Mouse (Mus musculus) megakaryocyte-erythroid progenitor cell, adult 5 weeks (primary cell): ENCODE data around the gene Irgm2. TPM values are rescaled to one million over a fixed set of nuclear protein-coding genes. Genes with fewer than 3 reads are reported as not detected.

Experiments
- polyA plus RNA-seq: library from polyadenylated mRNA; stranded (reverse); fragments of >175 nt; gene quantifications from 2 replicates; pipeline ENCODE4 v1.2.3, GENCODE M21; 2012

The Irgm2 gene
- 0.13 and 0.37 TPM in 2 replicates for polyA plus RNA-seq

DNA sequence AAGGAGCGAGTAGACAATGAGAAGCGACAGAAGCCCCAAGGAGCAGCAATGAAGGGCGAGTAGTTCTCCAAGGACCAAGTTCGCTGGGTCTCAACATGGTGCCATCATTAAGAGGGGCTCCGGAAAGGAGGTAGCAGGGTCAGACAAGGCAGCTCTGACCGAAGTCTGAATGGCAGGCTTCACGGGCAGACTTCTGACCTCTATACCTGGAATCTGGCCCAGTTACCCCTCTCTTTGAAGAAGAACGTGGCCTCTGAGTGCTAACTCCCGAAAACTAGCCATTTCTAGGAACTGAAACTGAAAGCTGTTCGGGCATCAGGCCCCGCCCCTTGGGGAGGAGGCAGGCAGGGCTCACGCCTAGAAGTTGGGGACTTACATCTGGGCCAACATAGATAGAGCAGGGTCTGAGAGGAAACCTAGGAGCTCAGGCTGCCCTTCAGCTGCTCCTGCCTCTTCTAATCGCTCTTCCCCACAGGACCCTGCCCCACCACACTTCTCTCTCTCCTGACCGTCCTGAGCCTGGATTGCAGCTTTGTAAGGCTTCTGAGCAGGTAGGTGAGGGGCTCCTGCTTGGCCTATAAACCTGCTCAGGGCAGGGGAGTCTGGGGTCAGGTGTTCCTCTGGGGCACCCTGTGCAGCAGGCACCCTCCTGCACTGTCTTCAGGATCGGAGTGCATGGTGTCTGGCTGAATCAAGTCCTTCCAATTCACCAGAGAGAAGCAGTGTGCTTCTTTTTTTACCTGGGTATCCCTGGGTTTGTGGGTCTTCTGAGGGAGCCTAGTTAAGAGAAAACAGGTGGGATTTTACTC, at the start of gene Irgm2, which contains the start of gene Igtp:
TSS of gene Irgm2 (plus strand) at position 390 of the 809 bp plus-strand sequence.
TSS of gene Igtp (plus strand) at position 328 of the 809 bp plus-strand sequence.

DNA sequence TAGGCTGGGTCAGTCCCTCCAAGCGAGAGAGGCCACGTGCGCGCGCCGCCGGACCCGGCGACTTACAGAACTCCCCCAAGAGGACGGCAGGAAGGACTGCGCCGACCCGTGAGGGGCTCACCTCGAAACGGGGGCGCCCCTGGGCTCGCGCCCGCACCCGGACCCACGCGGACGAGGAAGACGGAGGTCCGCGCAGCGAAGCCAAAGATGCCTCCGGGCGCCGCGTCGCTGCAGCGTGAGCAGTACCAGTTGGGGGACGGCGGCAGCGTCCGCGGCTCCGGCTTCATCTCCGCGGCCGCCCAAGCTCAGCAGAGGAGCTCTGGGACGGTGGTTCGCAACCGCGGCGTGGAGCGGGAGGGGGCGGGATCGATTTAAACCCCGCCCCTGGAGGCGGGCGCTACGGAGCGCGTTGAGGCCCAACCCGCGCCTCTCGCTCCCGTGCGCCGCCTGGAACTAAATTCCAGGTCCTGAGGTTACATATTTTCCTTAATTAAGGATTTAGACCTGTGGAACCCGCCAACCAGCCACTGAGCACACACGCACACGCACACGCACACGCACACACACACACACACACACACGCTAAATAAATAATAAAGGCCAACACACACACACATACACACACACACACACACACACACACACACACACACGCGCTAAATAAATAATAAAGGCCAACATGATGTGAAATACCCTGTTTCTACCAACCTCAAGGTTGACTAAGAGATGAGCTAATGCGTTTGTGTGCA, 31.1 kb upstream of the Irgm2 start, which contains the start of gene Gemin5:
TSS of gene Gemin5 (minus strand) at position 373 of the 749 bp plus-strand sequence.

DNA sequence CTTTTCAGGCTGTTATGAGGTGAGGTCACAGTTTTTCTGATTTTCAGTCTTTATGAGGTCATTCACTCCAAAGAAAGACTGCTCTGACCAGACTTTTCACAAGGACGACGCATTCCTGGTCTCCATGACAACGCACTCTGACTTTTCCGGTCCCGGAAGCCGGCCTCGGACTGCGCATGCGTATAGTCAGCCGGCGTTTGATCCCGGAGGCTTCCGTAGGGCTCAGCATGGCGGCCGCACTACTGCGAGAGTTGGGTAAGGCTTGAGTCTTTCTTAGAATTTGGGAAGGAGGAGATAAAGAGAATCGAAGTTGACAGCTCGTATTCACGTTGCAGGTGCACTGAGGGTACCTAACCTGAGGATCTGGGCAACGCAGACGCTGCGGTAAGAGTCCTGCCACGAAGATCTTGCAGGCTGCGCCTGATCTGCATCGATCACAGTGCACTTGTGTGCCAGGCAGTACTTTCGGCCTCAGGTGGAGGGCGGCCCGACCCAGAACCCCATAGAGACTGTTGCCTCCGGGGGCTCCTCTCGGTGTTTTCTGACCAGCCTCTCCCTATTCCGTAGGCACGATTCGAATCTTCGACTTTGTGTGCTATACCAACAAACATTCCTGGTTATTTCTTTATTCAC, 27.8 kb upstream of the Irgm2 start, which contains the start of gene Mrpl22:
TSS of gene Mrpl22 (plus strand) at position 203 of the 633 bp plus-strand sequence.

Other genes starting within 250 kb of the Irgm2 start
- gene Larp1, start 190.6 kb upstream of the Irgm2 start, polyA plus RNA-seq = 109 and 122 TPM in 2 replicates
- not detected in 2 replicates for gene Gm12248, start 106.5 kb upstream of the Irgm2 start, polyA plus RNA-seq
- 5.4 and 6.3 TPM in 2 replicates for gene Cnot8, start 95.5 kb upstream of the Irgm2 start, polyA plus RNA-seq
- gene Gemin5, start 31.1 kb upstream of the Irgm2 start, polyA plus RNA-seq = 9.0 and 9.5 TPM in 2 replicates
- 16.1 and 17.4 TPM in 2 replicates for gene Mrpl22, start 28.0 kb upstream of the Irgm2 start, polyA plus RNA-seq
- 1.1 and 2.1 TPM in 2 replicates for gene Igtp, start 62 bp upstream of the Irgm2 start, polyA plus RNA-seq
- 1.3 and 1.8 TPM in 2 replicates for gene 4930438A08Rik, start 75.2 kb downstream of the Irgm2 start, polyA plus RNA-seq
- gene Zfp692, start 107.5 kb downstream of the Irgm2 start, polyA plus RNA-seq = 21.9 and 27.0 TPM in 2 replicates
- gene Zfp672, start 130.7 kb downstream of the Irgm2 start, polyA plus RNA-seq = 7.8 and 11.3 TPM in 2 replicates
- gene Sh3bp5l, start 131.1 kb downstream of the Irgm2 start, polyA plus RNA-seq = 18.6 and 19.5 TPM in 2 replicates
- gene Lypd8, start 179.4 kb downstream of the Irgm2 start, polyA plus RNA-seq = not detected in 2 replicates
- gene 1810065E05Rik, start 221.5 kb downstream of the Irgm2 start, polyA plus RNA-seq = not detected in 2 replicates
- gene Gm12253, start 232.9 kb downstream of the Irgm2 start, polyA plus RNA-seq = not detected in 2 replicates